Mouse (Mus musculus) midbrain, embryonic 11.5 days (tissue): ENCODE results near the gene Gm21663. TPM values are rescaled to one million over a fixed set of nuclear protein-coding genes. Genes with fewer than 3 reads are reported as not detected.

Experiments used
- ATAC-seq: fragments of 200-750 bp; cut with Nextera tagmentation; 2 replicates; pipeline ENCODE4 v1.8.0; 2017; ENCODE audit warnings: moderate TSS enrichment, moderate library complexity; ENCODE audit not compliant: low FRiP score
- DNase-seq: peaks from one replicate; pipeline ENCODE4 v3.0.0; 2015; ENCODE audit warnings: low spot score; ENCODE audit errors: missing footprints
- H3K27ac ChIP-seq: fragments of 300-500 bp; sonication (generic); 2 replicates; pipeline ENCODE4 v1.5.1; 2014; ENCODE audit warnings: low read depth, low read length
- H3K27me3 ChIP-seq: fragments of 300-500 bp; sonication (generic); 2 replicates; pipeline ENCODE4 v1.6.1; 2014; ENCODE audit warnings: mild to moderate bottlenecking, low read length, moderate library complexity, mixed read lengths; ENCODE audit not compliant: control insufficient read depth, insufficient read depth
- H3K36me3 ChIP-seq: fragments of 300-500 bp; sonication (generic); 2 replicates; pipeline ENCODE4 v1.6.1; 2014; ENCODE audit warnings: mild to moderate bottlenecking, low read length, moderate library complexity, mixed read lengths; ENCODE audit not compliant: control insufficient read depth, insufficient read depth
- H3K4me1 ChIP-seq: fragments of 300-500 bp; sonication (generic); 2 replicates; pipeline ENCODE4 v1.6.1; 2014; ENCODE audit warnings: low read length; ENCODE audit not compliant: control insufficient read depth, insufficient read depth
- H3K4me2 ChIP-seq: fragments of 300-500 bp; sonication (generic); 2 replicates; pipeline ENCODE4 v1.6.1; 2014; ENCODE audit warnings: mild to moderate bottlenecking, moderate library complexity
- H3K4me3 ChIP-seq: fragments of 300-500 bp; sonication (generic); 2 replicates; pipeline ENCODE4 v1.5.1; 2014; ENCODE audit warnings: low read depth, low read length
- H3K9ac ChIP-seq: fragments of 300-500 bp; sonication (generic); 2 replicates; pipeline ENCODE4 v1.6.1; 2014; ENCODE audit warnings: low read length
- H3K9me3 ChIP-seq: fragments of 300-500 bp; sonication (generic); 2 replicates; pipeline ENCODE4 v1.6.1; 2016; ENCODE audit warnings: low read length; ENCODE audit not compliant: control insufficient read depth
- WGBS: fragments of 180-500 bp; shearing (Covaris S2); extraction: QIAGEN DNeasy Blood & Tissue Kit; methylation state at CpG from one replicate; pipeline ENCODE4 v1.1.7; 2014; 5-methylcytosine and 5-hydroxymethylcytosine counted together
- polyA plus RNA-seq: library from polyadenylated mRNA; unstranded; fragments of >200 nt; fragmentation: Nextera tagmentation; extraction: Ambion mirVana; gene quantifications from 2 replicates; pipeline ENCODE4 v1.2.1, GENCODE M21; 2014

Gm21663 gene
- polyA plus RNA-seq, 1 experiment from 2014 or later = not detected

- Histone ChIP-seq H3K36me3 (no peaks in the 10 kb centered on the region), H3K4me2 (no peak overlapping the region), H3K9me3 (peaks cover 5% of the 10 kb centered on the region; the same call in 1 of the 2 replicates), H3K9ac (no peak overlapping the region), H3K4me1 (no peaks in the 10 kb centered on the region), H3K27ac (no peak overlapping the region), H3K27me3 (no peaks in the 10 kb centered on the region), H3K4me3 (no peak overlapping the region)
- DNase-seq (no peak), ATAC-seq (no peak)
- 89% methylated on average over 3 of the region's 3 CpGs for WGBS
Measured at GRCm38 (mm10) chr5:25886708-25887107, 55.5 kb downstream of the Gm21663 start.

Other genes starting within 250 kb of the Gm21663 start
- 9.7 and 10.2 TPM in 2 replicates for gene Xrcc2, start 236.6 kb downstream of the Gm21663 start, polyA plus RNA-seq
- gene Actr3b, start 182.4 kb downstream of the Gm21663 start, polyA plus RNA-seq = 7.4 and 7.8 TPM in 2 replicates
- not detected in 2 replicates for gene Gm21671, start 12.0 kb upstream of the Gm21663 start, polyA plus RNA-seq
- not detected in 2 replicates for gene Gm21680, start 30.3 kb upstream of the Gm21663 start, polyA plus RNA-seq
- 0.08 TPM in 1 of 2 replicates, not detected in the other for gene Gm21698, start 46.3 kb upstream of the Gm21663 start, polyA plus RNA-seq
- 0.08 TPM in 1 of 2 replicates, not detected in the other for gene Gm1979, start 62.4 kb upstream of the Gm21663 start, polyA plus RNA-seq
- not detected in 2 replicates for gene Gm5862, start 80.5 kb upstream of the Gm21663 start, polyA plus RNA-seq
- 0.11 TPM in 1 of 2 replicates, not detected in the other for gene Speer4a, start 97.2 kb upstream of the Gm21663 start, polyA plus RNA-seq
- not detected in 2 replicates for gene Gm7347, start 116.2 kb upstream of the Gm21663 start, polyA plus RNA-seq
- gene Gm10471, start 146.9 kb upstream of the Gm21663 start, polyA plus RNA-seq = not detected in 2 replicates
- 0.11 TPM in 1 of 2 replicates, not detected in the other for gene 5031410I06Rik, start 163.0 kb upstream of the Gm21663 start, polyA plus RNA-seq
- gene Gm10220, start 179.0 kb upstream of the Gm21663 start, polyA plus RNA-seq = not detected in 2 replicates